Mouse (Mus musculus): Measurements from ENCODE around the gene Rgl2. TPM values are rescaled to one million over a fixed set of nuclear protein-coding genes. Genes with fewer than 3 reads are reported as not detected.
"Not testable (repeated sequence)": the region's sequence is repeated elsewhere in the genome, so short reads cannot be mapped to it uniquely, and the experiment has no call there.

The Rgl2 gene
- total and polyA plus RNA-seq, 3 experiments: 27.0 to 145 (median 35.5) TPM

- H3K4me1 ChIP-seq (ENCODE audit: insufficient read depth, low read depth, low read length): peaks cover 74% of the 10 kb centered on the region
- ATAC-seq (ENCODE audit: extremely low read depth, insufficient number of reproducible peaks, low FRiP score, poor library complexity, severe bottlenecking) (no peak), DNase-seq (ENCODE audit: low spot score) (no peak)
- H3K36me3 ChIP-seq (replicated peaks): no peaks in the 10 kb centered on the region
- no peaks in the 10 kb centered on the region for H3K9me3 ChIP-seq (replicated peaks)
- no peaks in the 10 kb centered on the region for H3K27me3 ChIP-seq (ENCODE audit: insufficient read depth, low read length)
- TF ChIP-seq POLR2AphosphoS5 (IDR thresholded peaks at IDR 0.05; ENCODE audit: insufficient replicate concordance, low read depth, low read length) (no peak), CTCF (IDR thresholded peaks at IDR 0.05; ENCODE audit: low read depth, low read length) (no peak), TAL1 (conservative IDR thresholded peaks at IDR 0.05; ENCODE audit: low read depth, low read length) (no peak), GATA2 (IDR thresholded peaks at IDR 0.05; ENCODE audit: borderline replicate concordance, low read depth, low read length) (no peak), GATA1 (IDR thresholded peaks at IDR 0.05; ENCODE audit: borderline replicate concordance, low read length) (no peak)
- H3K4me3 ChIP-seq (ENCODE audit: low read depth, low read length): no peak overlapping the region
These were observed 27.7 kb upstream of the Rgl2 start for GRCm38 (mm10) chr17:33901653-33902052.

DNA sequence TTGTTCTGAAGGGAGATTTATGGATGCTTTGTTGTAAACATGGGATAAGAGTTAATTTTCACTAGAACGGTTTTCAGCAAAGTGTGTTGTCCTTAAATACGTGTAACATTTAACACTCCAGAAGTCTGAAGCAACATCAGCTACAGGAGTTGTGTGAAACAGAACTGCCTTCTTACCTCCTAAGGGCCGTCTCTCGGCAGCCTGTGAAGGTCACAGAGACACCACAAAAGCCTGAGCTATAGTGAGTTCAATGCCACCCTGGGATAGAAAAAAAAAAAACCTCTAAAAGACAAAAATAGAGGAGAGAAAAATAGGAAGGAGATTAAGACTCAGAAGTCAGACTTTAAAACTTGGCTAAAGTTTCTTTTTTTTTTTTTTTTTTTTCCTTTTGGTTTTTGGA, 27.3 kb upstream of the Rgl2 start:
- Histone ChIP-seq H3K9me3 (replicated peaks) (no peaks in the 10 kb centered on the region), H3K4me3 (ENCODE audit: low read depth, low read length) (no peak overlapping the region), H3K4me1 (ENCODE audit: insufficient read depth, low read depth, low read length) (peaks cover 78% of the 10 kb centered on the region), H3K36me3 (replicated peaks) (no peaks in the 10 kb centered on the region), H3K27me3 (ENCODE audit: insufficient read depth, low read length) (no peaks in the 10 kb centered on the region)
- DNase-seq (ENCODE audit: low spot score): no peak
- ATAC-seq (ENCODE audit: extremely low read depth, insufficient number of reproducible peaks, low FRiP score, poor library complexity, severe bottlenecking): no peak
- TF ChIP-seq POLR2AphosphoS5 (IDR thresholded peaks at IDR 0.05; ENCODE audit: insufficient replicate concordance, low read depth, low read length) (no peak), CTCF (IDR thresholded peaks at IDR 0.05; ENCODE audit: low read depth, low read length) (no peak), GATA1 (IDR thresholded peaks at IDR 0.05; ENCODE audit: borderline replicate concordance, low read length) (no peak), TAL1 (conservative IDR thresholded peaks at IDR 0.05; ENCODE audit: low read depth, low read length) (no peak), GATA2 (IDR thresholded peaks at IDR 0.05; ENCODE audit: borderline replicate concordance, low read depth, low read length) (no peak)

GRCm38 (mm10) chr17:33902491-33902890, 26.9 kb upstream of the Rgl2 start:
- Histone ChIP-seq H3K4me1 (ENCODE audit: insufficient read depth, low read depth, low read length) (peaks cover 77% of the 10 kb centered on the region), H3K36me3 (replicated peaks) (no peaks in the 10 kb centered on the region), H3K9me3 (replicated peaks) (no peaks in the 10 kb centered on the region), H3K4me3 (ENCODE audit: low read depth, low read length) (no peak overlapping the region), H3K27me3 (ENCODE audit: insufficient read depth, low read length) (no peaks in the 10 kb centered on the region)
- no peak for TF ChIP-seq TAL1 (conservative IDR thresholded peaks at IDR 0.05; ENCODE audit: low read depth, low read length)
- no peak for TF ChIP-seq GATA2 (IDR thresholded peaks at IDR 0.05; ENCODE audit: borderline replicate concordance, low read depth, low read length)
- TF ChIP-seq POLR2AphosphoS5 (IDR thresholded peaks at IDR 0.05; ENCODE audit: insufficient replicate concordance, low read depth, low read length): no peak
- TF ChIP-seq CTCF (IDR thresholded peaks at IDR 0.05; ENCODE audit: low read depth, low read length): no peak
- TF ChIP-seq GATA1 (IDR thresholded peaks at IDR 0.05; ENCODE audit: borderline replicate concordance, low read length): no peak
- no peak for DNase-seq (ENCODE audit: low spot score)
- no peak for ATAC-seq (ENCODE audit: extremely low read depth, insufficient number of reproducible peaks, low FRiP score, poor library complexity, severe bottlenecking)

GRCm38 (mm10) chr17:33903911-33904651, 25.3 kb upstream of the Rgl2 start:
- not testable (repeated sequence) for ATAC-seq (ENCODE audit: extremely low read depth, insufficient number of reproducible peaks, low FRiP score, poor library complexity, severe bottlenecking); DNase-seq (ENCODE audit: low spot score); H3K4me3 ChIP-seq (ENCODE audit: low read depth, low read length); H3K36me3 ChIP-seq (replicated peaks); H3K9me3 ChIP-seq (replicated peaks); H3K27me3 ChIP-seq (ENCODE audit: insufficient read depth, low read length)
- peaks cover 76% of the 10 kb centered on the region for H3K4me1 ChIP-seq (ENCODE audit: insufficient read depth, low read depth, low read length)

DNA sequence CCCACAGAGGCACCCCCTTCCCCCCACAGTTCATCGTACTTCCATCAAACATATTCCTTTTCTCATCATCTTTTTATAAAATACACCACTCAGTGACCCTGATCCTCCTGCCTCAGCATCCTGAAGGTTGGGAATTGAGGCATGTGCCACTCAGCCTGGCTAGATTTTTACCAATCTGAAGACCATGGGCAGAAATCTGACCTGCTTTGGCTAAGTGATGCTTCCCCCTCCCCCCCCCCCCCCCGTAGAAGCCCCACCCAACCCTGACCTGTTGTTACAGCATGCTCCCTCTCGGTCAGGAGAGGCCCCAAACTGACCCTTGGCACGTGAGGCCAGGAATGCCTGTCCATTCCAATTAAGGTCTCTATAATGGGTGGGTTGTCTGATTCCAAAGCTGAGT, 24.5 kb upstream of the Rgl2 start, which contains the start of gene Platr17:
Gene Platr17, plus strand, starts transcription at position 301 of the 400 bp plus-strand sequence.
- not testable (repeated sequence) for H3K4me3 ChIP-seq (ENCODE audit: low read depth, low read length); H3K36me3 ChIP-seq (replicated peaks); ATAC-seq (ENCODE audit: extremely low read depth, insufficient number of reproducible peaks, low FRiP score, poor library complexity, severe bottlenecking); H3K27me3 ChIP-seq (ENCODE audit: insufficient read depth, low read length); H3K9me3 ChIP-seq (replicated peaks); DNase-seq (ENCODE audit: low spot score)
- peaks cover 70% of the 10 kb centered on the region for H3K4me1 ChIP-seq (ENCODE audit: insufficient read depth, low read depth, low read length)

- no peaks in the 10 kb centered on the region for H3K9me3 ChIP-seq (replicated peaks)
- TF ChIP-seq GATA1 (IDR thresholded peaks at IDR 0.05; ENCODE audit: borderline replicate concordance, low read length): no peak
- no peak for TF ChIP-seq TAL1 (conservative IDR thresholded peaks at IDR 0.05; ENCODE audit: low read depth, low read length)
- no peak for TF ChIP-seq GATA2 (IDR thresholded peaks at IDR 0.05; ENCODE audit: borderline replicate concordance, low read depth, low read length)
- TF ChIP-seq POLR2AphosphoS5 (IDR thresholded peaks at IDR 0.05; ENCODE audit: insufficient replicate concordance, low read depth, low read length): no peak
- TF ChIP-seq CTCF (IDR thresholded peaks at IDR 0.05; ENCODE audit: low read depth, low read length): no peak
- DNase-seq (ENCODE audit: low spot score) (peak; percentile 57), ATAC-seq (ENCODE audit: extremely low read depth, insufficient number of reproducible peaks, low FRiP score, poor library complexity, severe bottlenecking) (no peak)
- peaks cover 32% of the 10 kb centered on the region for H3K36me3 ChIP-seq (replicated peaks)
- peak overlapping the region; percentile 97 for H3K4me3 ChIP-seq (ENCODE audit: low read depth, low read length)
- H3K27me3 ChIP-seq (ENCODE audit: insufficient read depth, low read length): no peaks in the 10 kb centered on the region
- H3K4me1 ChIP-seq (ENCODE audit: insufficient read depth, low read depth, low read length): peaks cover 71% of the 10 kb centered on the region
These were observed 20.8 kb upstream of the Rgl2 start for GRCm38 (mm10) chr17:33908331-33909076.

Measured in G1E (cell line).